Mouse (Mus musculus) forebrain, postnatal 0 days (tissue): ENCODE measurements around the gene Atxn7. TPM values are rescaled to one million over a fixed set of nuclear protein-coding genes. Genes with fewer than 3 reads are reported as not detected.

Experiments used
- ATAC-seq: fragments of 200-750 bp; cut with Nextera tagmentation; 2 replicates; pipeline ENCODE4 v1.8.0; 2017; ENCODE audit warnings: mild to moderate bottlenecking, moderate library complexity
- DNase-seq: peaks from one replicate; pipeline ENCODE4 v3.0.0-alpha.2; 2015
- H3K27ac ChIP-seq: fragments of 300-500 bp; sonication (generic); 2 replicates; pipeline ENCODE4 v1.5.1; 2014; ENCODE audit warnings: low read depth, mild to moderate bottlenecking, antibody characterized with exemption, low read length, moderate library complexity, mixed read lengths
- H3K27me3 ChIP-seq: fragments of 300-500 bp; sonication (generic); 2 replicates; pipeline ENCODE4 v1.6.1; 2014; ENCODE audit warnings: mild to moderate bottlenecking, low read length, mixed read lengths; ENCODE audit not compliant: insufficient read depth
- H3K36me3 ChIP-seq: fragments of 300-500 bp; sonication (generic); 2 replicates; pipeline ENCODE4 v1.6.1; 2014; ENCODE audit warnings: mild to moderate bottlenecking, moderate library complexity; ENCODE audit not compliant: insufficient read depth
- H3K4me1 ChIP-seq: fragments of 300-500 bp; sonication (generic); 2 replicates; pipeline ENCODE4 v1.6.1; 2014; ENCODE audit warnings: antibody characterized with exemption; ENCODE audit not compliant: insufficient read depth
- H3K4me2 ChIP-seq: fragments of 300-500 bp; sonication (generic); 2 replicates; pipeline ENCODE4 v1.6.1; 2014; ENCODE audit warnings: low read depth, mild to moderate bottlenecking, moderate library complexity
- H3K4me3 ChIP-seq: fragments of 300-500 bp; sonication (generic); 2 replicates; pipeline ENCODE4 v1.5.1; 2014; ENCODE audit warnings: low read depth, low read length, mixed read lengths
- H3K9ac ChIP-seq: fragments of 300-500 bp; sonication (generic); 2 replicates; pipeline ENCODE4 v1.6.1; 2014; ENCODE audit warnings: mild to moderate bottlenecking
- H3K9me3 ChIP-seq: fragments of 300-500 bp; sonication (generic); 2 replicates; pipeline ENCODE4 v1.6.1; 2016; ENCODE audit warnings: low read length
- CTCF ChIP-seq: sonication (generic); IDR thresholded peaks from 2 replicates; pipeline ENCODE4 v1.5.1; 2016; ENCODE audit warnings: antibody characterized with exemption, control low read depth, low read depth
- whole genome bisulfite sequencing: fragments of 180-500 bp; shearing (Covaris S2); extraction: QIAGEN DNeasy Blood & Tissue Kit; methylation state at CpG from one replicate; pipeline ENCODE4 v1.1.7; 2014; 5-methylcytosine and 5-hydroxymethylcytosine counted together
- polyA plus RNA-seq: library from polyadenylated mRNA; unstranded; fragments of >200 nt; fragmentation: Nextera tagmentation; extraction: Ambion mirVana; gene quantifications from 2 replicates; pipeline ENCODE4 v1.2.1, GENCODE M21; 2015
- total RNA-seq: library from RNA; depleted of rRNA; stranded (reverse); fragments of >200 nt; gene quantifications from 2 replicates; pipeline ENCODE4 v1.2.3, GENCODE M21; 2014

The Atxn7 gene
- total and polyA plus RNA-seq, 2 experiments from 2014 or later: 2.2 to 14.4 TPM

GRCm38 (mm10) chr14:14012383-14013251 lies 51.4 kb downstream of the Atxn7 start:
- H3K4me1 ChIP-seq: peaks cover 14% of the 10 kb centered on the region; the same call in 1 of the 2 replicates
- peak; percentile 34 for TF ChIP-seq CTCF
- H3K4me3 ChIP-seq: peak overlapping the region; percentile 96
- no peaks in the 10 kb centered on the region for H3K9me3 ChIP-seq
- peak overlapping the region; percentile 98 for H3K9ac ChIP-seq
- no peaks in the 10 kb centered on the region for H3K27me3 ChIP-seq
- ATAC-seq (peak; percentile 91), DNase-seq (peak; percentile 87)
- WGBS: 2% methylated on average over 82 of the region's 116 CpGs
- peak overlapping the region; percentile 83 for H3K4me2 ChIP-seq
- H3K27ac ChIP-seq: peak overlapping the region; percentile 98
- H3K36me3 ChIP-seq: 0 out of 2 replicates have a peak, but pooled peaks cover 2% of the 10 kb centered on the region

- WGBS: 3% methylated on average over 20 of the region's 27 CpGs
- Histone ChIP-seq H3K9me3 (no peaks in the 10 kb centered on the region), H3K36me3 (0 out of 2 replicates have a peak, but pooled peaks cover 3% of the 10 kb centered on the region), H3K4me2 (peak overlapping the region; percentile 83), H3K27me3 (no peaks in the 10 kb centered on the region), H3K9ac (peak overlapping the region; percentile 98), H3K27ac (peak overlapping the region; percentile 98), H3K4me3 (peak overlapping the region; percentile 96), H3K4me1 (peaks cover 14% of the 10 kb centered on the region; the same call in 1 of the 2 replicates)
- ATAC-seq (peak; percentile 45), DNase-seq (no peak)
- TF ChIP-seq CTCF: no peak
Measured at GRCm38 (mm10) chr14:14013252-14013711, 52.0 kb downstream of the Atxn7 start.

- no peaks in the 10 kb centered on the region for H3K27me3 ChIP-seq
- H3K4me3 ChIP-seq: no peak overlapping the region
- TF ChIP-seq CTCF: no peak
- no peaks in the 10 kb centered on the region for H3K9me3 ChIP-seq
- H3K4me2 ChIP-seq: no peak overlapping the region
- ATAC-seq: no peak
- no peak overlapping the region for H3K27ac ChIP-seq
- no peak for DNase-seq
- H3K36me3 ChIP-seq: 0 out of 2 replicates have a peak, but pooled peaks cover 3% of the 10 kb centered on the region
- H3K9ac ChIP-seq: no peak overlapping the region
- 52% methylated on average over 6 of the region's 6 CpGs for WGBS
- H3K4me1 ChIP-seq: peaks cover 14% of the 10 kb centered on the region; the same call in 1 of the 2 replicates
Measured at GRCm38 (mm10) chr14:14014636-14015375, 53.6 kb downstream of the Atxn7 start.

GRCm38 (mm10) chr14:14019155-14019894 lies 58.1 kb downstream of the Atxn7 start:
- H3K27ac ChIP-seq: no peak overlapping the region
- peak; percentile 50 for TF ChIP-seq CTCF

GRCm38 (mm10) chr14:14021244-14021643 lies 60.0 kb downstream of the Atxn7 start:
- Histone ChIP-seq H3K4me3 (no peak overlapping the region), H3K36me3 (0 out of 2 replicates have a peak, but pooled peaks cover 3% of the 10 kb centered on the region), H3K9ac (no peak overlapping the region), H3K27ac (no peak overlapping the region), H3K4me2 (no peak overlapping the region), H3K9me3 (no peaks in the 10 kb centered on the region), H3K27me3 (no peaks in the 10 kb centered on the region), H3K4me1 (no peaks in the 10 kb centered on the region)
- no peak for ATAC-seq
- 90% methylated on average over 6 of the region's 6 CpGs for WGBS
- DNase-seq: no peak
- no peak for TF ChIP-seq CTCF

More at GRCm38 (mm10) chr14:14019155-14019894, 58.1 kb downstream of the Atxn7 start:
- no peak for ATAC-seq
- WGBS: 76% methylated on average over 6 of the region's 6 CpGs
- 0 out of 2 replicates have a peak, but pooled peaks cover 3% of the 10 kb centered on the region for H3K4me1 ChIP-seq
- 0 out of 2 replicates have a peak, but pooled peaks cover 3% of the 10 kb centered on the region for H3K36me3 ChIP-seq
- no peaks in the 10 kb centered on the region for H3K9me3 ChIP-seq
- DNase-seq: no peak
- H3K4me2 ChIP-seq: no peak overlapping the region
- no peak overlapping the region for H3K9ac ChIP-seq
- no peak overlapping the region for H3K4me3 ChIP-seq
- H3K27me3 ChIP-seq: no peaks in the 10 kb centered on the region

- no peak overlapping the region for H3K4me3 ChIP-seq
- no peak for TF ChIP-seq CTCF
- H3K4me2 ChIP-seq: no peak overlapping the region
- no peaks in the 10 kb centered on the region for H3K27me3 ChIP-seq
- DNase-seq: no peak
- no peak overlapping the region for H3K9ac ChIP-seq
- H3K9me3 ChIP-seq: no peaks in the 10 kb centered on the region
- H3K27ac ChIP-seq: no peak overlapping the region
- H3K4me1 ChIP-seq: no peaks in the 10 kb centered on the region
- 83% methylated on average over 8 of the region's 8 CpGs for WGBS
- no peak for ATAC-seq
- H3K36me3 ChIP-seq: no peaks in the 10 kb centered on the region
Measured at GRCm38 (mm10) chr14:14025870-14026269, 64.6 kb downstream of the Atxn7 start.
